Mouse (Mus musculus): ENCODE data around the gene Ksr1. TPM values are rescaled to one million over a fixed set of nuclear protein-coding genes. Genes with fewer than 3 reads are reported as not detected.

Ksr1 gene
- polyA plus RNA-seq, 1 experiment from 2014 or later: 3.8 TPM

GRCm38 (mm10) chr11:79113397-79113796 lies 32.8 kb downstream of the Ksr1 start:
- Histone ChIP-seq H3K4me2 (replicated peaks; ENCODE audit: low read depth, low read length) (no peak overlapping the region), H3K4me3 (ENCODE audit: low read depth, low read length) (no peak overlapping the region), H3K9me3 (ENCODE audit: control insufficient read depth, low read depth, low read length) (no peaks in the 10 kb centered on the region), H3K36me3 (ENCODE audit: control insufficient read depth, insufficient read depth, low read length) (no peaks in the 10 kb centered on the region), H3K27me3 (ENCODE audit: control insufficient read depth, insufficient read depth, low read length) (no peaks in the 10 kb centered on the region), H3K9ac (replicated peaks; ENCODE audit: low read depth, low read length) (no peak overlapping the region), H3K4me1 (ENCODE audit: control insufficient read depth, insufficient read depth, low read length) (0 out of 2 replicates have a peak, but pooled peaks cover 11% of the 10 kb centered on the region), H3K27ac (ENCODE audit: low read length) (peak overlapping the region; percentile 21; the same call in 1 of the 2 replicates)
- no peak for ATAC-seq (ENCODE audit: insufficient number of reproducible peaks, insufficient read depth, low FRiP score, low read depth)
- WGBS: 85% methylated on average over 4 of the region's 4 CpGs

DNA sequence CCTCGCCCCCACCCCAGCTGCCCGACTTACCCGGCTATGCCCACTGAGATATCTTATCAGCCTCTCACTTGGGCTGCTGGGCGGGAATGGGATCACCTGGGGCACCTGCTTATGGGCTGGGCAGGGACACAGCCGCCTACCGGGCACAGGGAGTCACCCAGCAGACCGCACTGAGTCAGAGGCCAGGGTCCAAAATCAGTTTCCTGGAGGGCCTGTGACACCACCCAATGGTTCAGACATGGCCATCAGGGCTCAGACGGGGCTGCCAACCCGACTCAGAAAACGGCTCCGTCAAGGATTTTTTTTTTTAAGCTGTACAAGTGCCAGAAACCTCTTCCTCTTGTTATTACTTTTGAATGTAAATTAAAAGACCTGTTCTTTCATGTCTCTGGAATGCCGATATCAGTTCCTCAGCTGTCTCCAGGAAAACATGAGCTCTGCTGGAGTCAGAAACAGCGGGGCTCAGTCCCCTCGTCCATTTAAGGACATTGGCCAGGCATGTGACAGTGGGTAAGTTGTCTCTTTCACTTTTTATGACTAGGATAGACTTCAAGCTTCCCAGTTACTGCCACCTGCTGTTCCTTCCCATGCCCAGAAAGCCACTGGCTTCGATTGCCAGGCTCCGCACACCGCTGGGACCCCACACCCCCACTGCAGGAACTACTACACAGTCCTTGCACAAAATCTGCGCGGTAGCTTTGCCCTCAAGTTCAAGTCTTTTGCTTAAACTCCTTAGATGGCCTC lies 33.5 kb downstream of the Ksr1 start:
- H3K27ac ChIP-seq (ENCODE audit: low read length): peak overlapping the region; percentile 21; the same call in 1 of the 2 replicates
- no peaks in the 10 kb centered on the region for H3K27me3 ChIP-seq (ENCODE audit: control insufficient read depth, insufficient read depth, low read length)
- H3K4me1 ChIP-seq (ENCODE audit: control insufficient read depth, insufficient read depth, low read length): 0 out of 2 replicates have a peak, but pooled peaks cover 11% of the 10 kb centered on the region
- no peak overlapping the region for H3K4me3 ChIP-seq (ENCODE audit: low read depth, low read length)
- H3K9ac ChIP-seq (replicated peaks; ENCODE audit: low read depth, low read length): no peak overlapping the region
- WGBS: 59% methylated on average over 19 of the region's 19 CpGs
- ATAC-seq (ENCODE audit: insufficient number of reproducible peaks, insufficient read depth, low FRiP score, low read depth): peak; percentile 64
- no peaks in the 10 kb centered on the region for H3K9me3 ChIP-seq (ENCODE audit: control insufficient read depth, low read depth, low read length)
- H3K36me3 ChIP-seq (ENCODE audit: control insufficient read depth, insufficient read depth, low read length): no peaks in the 10 kb centered on the region
- H3K4me2 ChIP-seq (replicated peaks; ENCODE audit: low read depth, low read length): no peak overlapping the region

DNA sequence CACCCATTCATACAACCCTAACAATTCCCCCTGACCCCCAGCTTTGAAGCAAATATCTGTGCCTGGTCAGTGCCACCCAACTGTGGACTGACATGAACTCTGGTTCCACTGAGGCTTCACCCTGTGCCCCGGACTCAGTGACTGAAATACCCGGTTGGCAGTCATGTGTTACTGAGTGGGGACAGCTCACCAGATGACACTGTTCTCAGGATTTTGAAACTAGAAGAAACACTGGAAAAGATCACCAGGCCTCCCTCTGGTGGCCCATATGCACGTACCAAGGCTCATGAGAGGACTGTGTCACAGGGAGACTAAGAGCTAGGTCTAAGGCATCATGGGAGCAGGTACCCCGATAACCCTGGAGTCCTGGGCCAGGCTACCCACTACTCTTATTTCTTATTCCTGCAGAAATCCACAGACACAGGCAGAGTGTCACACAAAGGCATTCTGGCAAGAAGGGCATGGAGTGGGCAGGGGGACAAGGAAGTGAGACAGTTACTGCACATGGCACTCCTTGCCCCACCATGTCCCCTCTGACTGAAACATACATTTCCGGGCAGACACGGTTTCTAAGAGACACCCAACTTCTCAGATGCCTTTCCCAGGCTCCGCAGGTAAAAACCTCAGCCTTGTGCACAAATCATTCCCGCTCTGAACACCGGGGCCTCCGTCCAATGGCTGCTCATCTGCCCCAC lies 34.2 kb downstream of the Ksr1 start:
- no peaks in the 10 kb centered on the region for H3K9me3 ChIP-seq (ENCODE audit: control insufficient read depth, low read depth, low read length)
- peak overlapping the region; percentile 11; the same call in 1 of the 2 replicates for H3K27ac ChIP-seq (ENCODE audit: low read length)
- no peaks in the 10 kb centered on the region for H3K36me3 ChIP-seq (ENCODE audit: control insufficient read depth, insufficient read depth, low read length)
- no peak overlapping the region for H3K4me2 ChIP-seq (replicated peaks; ENCODE audit: low read depth, low read length)
- H3K9ac ChIP-seq (replicated peaks; ENCODE audit: low read depth, low read length): no peak overlapping the region
- 88% methylated on average over 10 of the region's 10 CpGs for WGBS
- 0 out of 2 replicates have a peak, but pooled peaks cover 11% of the 10 kb centered on the region for H3K4me1 ChIP-seq (ENCODE audit: control insufficient read depth, insufficient read depth, low read length)
- no peaks in the 10 kb centered on the region for H3K27me3 ChIP-seq (ENCODE audit: control insufficient read depth, insufficient read depth, low read length)
- ATAC-seq (ENCODE audit: insufficient number of reproducible peaks, insufficient read depth, low FRiP score, low read depth): no peak
- no peak overlapping the region for H3K4me3 ChIP-seq (ENCODE audit: low read depth, low read length)

DNA sequence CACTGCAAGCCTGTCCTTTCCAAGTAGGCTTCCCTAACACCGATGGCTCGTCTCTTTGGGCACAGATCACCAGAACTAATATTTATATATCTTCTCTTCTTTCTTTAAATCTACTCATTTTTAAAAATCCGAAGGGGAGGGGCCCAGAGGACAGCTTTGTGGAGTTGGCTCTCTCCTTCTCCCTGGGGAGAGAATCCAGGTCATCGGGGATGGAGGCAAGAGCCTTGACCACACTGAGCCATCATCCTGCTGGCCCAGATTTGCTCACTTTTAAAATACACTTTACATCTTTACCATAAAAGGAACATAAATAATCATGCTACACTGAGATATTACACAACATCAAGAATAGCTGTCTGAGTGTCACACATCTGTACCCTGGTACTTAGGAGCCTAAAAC lies 35.8 kb downstream of the Ksr1 start:
- Histone ChIP-seq H3K4me1 (ENCODE audit: control insufficient read depth, insufficient read depth, low read length) (0 out of 2 replicates have a peak, but pooled peaks cover 11% of the 10 kb centered on the region), H3K9me3 (ENCODE audit: control insufficient read depth, low read depth, low read length) (no peaks in the 10 kb centered on the region), H3K4me3 (ENCODE audit: low read depth, low read length) (no peak overlapping the region), H3K36me3 (ENCODE audit: control insufficient read depth, insufficient read depth, low read length) (no peaks in the 10 kb centered on the region), H3K27ac (ENCODE audit: low read length) (no peak overlapping the region), H3K27me3 (ENCODE audit: control insufficient read depth, insufficient read depth, low read length) (no peaks in the 10 kb centered on the region), H3K4me2 (replicated peaks; ENCODE audit: low read depth, low read length) (no peak overlapping the region), H3K9ac (replicated peaks; ENCODE audit: low read depth, low read length) (no peak overlapping the region)
- no peak for ATAC-seq (ENCODE audit: insufficient number of reproducible peaks, insufficient read depth, low FRiP score, low read depth)
- WGBS: 61% methylated on average over 4 of the region's 4 CpGs

DNA sequence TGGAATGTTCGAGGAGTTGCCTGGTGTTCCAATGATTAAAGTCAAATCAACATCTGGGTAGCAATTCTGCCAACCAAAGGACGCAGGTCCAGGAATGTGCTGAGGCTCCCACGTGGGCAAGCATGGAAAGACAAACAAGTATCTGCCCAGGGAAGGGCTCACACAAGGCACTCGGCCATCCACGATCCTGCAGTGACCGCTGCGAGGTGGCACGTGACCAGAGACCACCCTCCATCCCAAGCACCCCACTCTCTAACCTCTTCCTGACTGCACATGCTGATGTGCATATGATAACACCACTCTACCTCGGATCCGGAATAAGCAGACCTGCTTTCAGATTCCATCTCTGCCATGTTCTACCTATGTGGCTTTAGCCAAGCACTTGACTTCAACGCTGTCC lies 38.3 kb downstream of the Ksr1 start:
- 84% methylated on average over 11 of the region's 11 CpGs for WGBS

GRCm38 (mm10) chr11:79104998-79105397 lies 41.2 kb downstream of the Ksr1 start:
- Histone ChIP-seq H3K36me3 (ENCODE audit: control insufficient read depth, insufficient read depth, low read length) (no peaks in the 10 kb centered on the region), H3K4me1 (ENCODE audit: control insufficient read depth, insufficient read depth, low read length) (peaks cover 27% of the 10 kb centered on the region; the same call in 1 of the 2 replicates), H3K4me3 (ENCODE audit: low read depth, low read length) (no peak overlapping the region), H3K27me3 (ENCODE audit: control insufficient read depth, insufficient read depth, low read length) (no peaks in the 10 kb centered on the region), H3K9me3 (ENCODE audit: control insufficient read depth, low read depth, low read length) (no peaks in the 10 kb centered on the region), H3K4me2 (replicated peaks; ENCODE audit: low read depth, low read length) (no peak overlapping the region), H3K9ac (replicated peaks; ENCODE audit: low read depth, low read length) (no peak overlapping the region), H3K27ac (ENCODE audit: low read length) (no peak overlapping the region)
- no peak for ATAC-seq (ENCODE audit: insufficient number of reproducible peaks, insufficient read depth, low FRiP score, low read depth)
- WGBS: 59% methylated on average over 6 of the region's 6 CpGs

More for the DNA sequence above, 38.3 kb downstream of the Ksr1 start:
- Histone ChIP-seq H3K36me3 (ENCODE audit: control insufficient read depth, insufficient read depth, low read length) (no peaks in the 10 kb centered on the region), H3K27ac (ENCODE audit: low read length) (no peak overlapping the region), H3K4me3 (ENCODE audit: low read depth, low read length) (no peak overlapping the region), H3K4me1 (ENCODE audit: control insufficient read depth, insufficient read depth, low read length) (peaks cover 28% of the 10 kb centered on the region; the same call in 1 of the 2 replicates), H3K27me3 (ENCODE audit: control insufficient read depth, insufficient read depth, low read length) (no peaks in the 10 kb centered on the region), H3K4me2 (replicated peaks; ENCODE audit: low read depth, low read length) (no peak overlapping the region), H3K9me3 (ENCODE audit: control insufficient read depth, low read depth, low read length) (no peaks in the 10 kb centered on the region), H3K9ac (replicated peaks; ENCODE audit: low read depth, low read length) (no peak overlapping the region)
- ATAC-seq (ENCODE audit: insufficient number of reproducible peaks, insufficient read depth, low FRiP score, low read depth): no peak

DNA sequence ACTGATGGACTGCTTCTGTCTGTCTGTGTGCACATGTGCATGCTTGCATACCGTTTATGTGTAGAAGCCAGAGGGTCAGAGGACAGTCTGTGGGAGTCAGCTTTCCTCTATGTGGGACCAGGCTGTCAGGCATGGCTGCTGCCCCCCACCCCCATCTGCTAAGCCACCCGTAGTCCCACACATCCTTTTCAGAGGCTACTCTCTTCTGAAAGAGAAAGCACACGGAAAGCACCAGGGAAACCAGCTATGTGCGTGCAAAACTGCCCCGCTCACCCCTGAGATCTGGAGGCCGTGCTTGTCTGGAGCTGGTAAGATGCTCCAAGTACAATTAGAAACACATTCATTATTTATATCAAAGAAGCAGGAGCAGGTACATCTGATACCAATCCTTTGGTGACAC lies 41.7 kb downstream of the Ksr1 start:
- no peak overlapping the region for H3K27ac ChIP-seq (ENCODE audit: low read length)
- H3K4me2 ChIP-seq (replicated peaks; ENCODE audit: low read depth, low read length): no peak overlapping the region
- ATAC-seq (ENCODE audit: insufficient number of reproducible peaks, insufficient read depth, low FRiP score, low read depth): no peak
- 69% methylated on average over 6 of the region's 6 CpGs for WGBS
- no peaks in the 10 kb centered on the region for H3K9me3 ChIP-seq (ENCODE audit: control insufficient read depth, low read depth, low read length)
- H3K36me3 ChIP-seq (ENCODE audit: control insufficient read depth, insufficient read depth, low read length): no peaks in the 10 kb centered on the region
- no peak overlapping the region for H3K9ac ChIP-seq (replicated peaks; ENCODE audit: low read depth, low read length)
- no peaks in the 10 kb centered on the region for H3K27me3 ChIP-seq (ENCODE audit: control insufficient read depth, insufficient read depth, low read length)
- H3K4me1 ChIP-seq (ENCODE audit: control insufficient read depth, insufficient read depth, low read length): peaks cover 27% of the 10 kb centered on the region; the same call in 1 of the 2 replicates
- H3K4me3 ChIP-seq (ENCODE audit: low read depth, low read length): no peak overlapping the region

GRCm38 (mm10) chr11:79104096-79104495 lies 42.1 kb downstream of the Ksr1 start:
- no peaks in the 10 kb centered on the region for H3K36me3 ChIP-seq (ENCODE audit: control insufficient read depth, insufficient read depth, low read length)
- no peak overlapping the region for H3K9ac ChIP-seq (replicated peaks; ENCODE audit: low read depth, low read length)
- H3K4me1 ChIP-seq (ENCODE audit: control insufficient read depth, insufficient read depth, low read length): peaks cover 31% of the 10 kb centered on the region; the same call in 1 of the 2 replicates
- H3K4me2 ChIP-seq (replicated peaks; ENCODE audit: low read depth, low read length): no peak overlapping the region
- H3K27me3 ChIP-seq (ENCODE audit: control insufficient read depth, insufficient read depth, low read length): no peaks in the 10 kb centered on the region
- no peak overlapping the region for H3K4me3 ChIP-seq (ENCODE audit: low read depth, low read length)
- WGBS: 84% methylated on average over 11 of the region's 11 CpGs
- no peak for ATAC-seq (ENCODE audit: insufficient number of reproducible peaks, insufficient read depth, low FRiP score, low read depth)
- peak overlapping the region; percentile 39; the same call in 1 of the 2 replicates for H3K27ac ChIP-seq (ENCODE audit: low read length)
- no peaks in the 10 kb centered on the region for H3K9me3 ChIP-seq (ENCODE audit: control insufficient read depth, low read depth, low read length)

Measured in stomach, embryonic 14.5 days (tissue).